Mouse (Mus musculus) left cerebral cortex, adult 11 months (tissue): ENCODE measurements at regions not wholly inside any gene's neighbourhood (a gene's known extent, or its start where the extent isn't known, plus 50 kb on each side); places are given as distances from the start of the nearest gene placed in this dataset.

Experiments
- DNase-seq: peaks from one replicate; pipeline ENCODE4 v3.0.0; 2022; ENCODE audit warnings: low spot score

GRCm38 (mm10) chr3:159689743-159690142 is 90.8 kb downstream of the Rpe65 start:
- no peak for DNase-seq

GRCm38 (mm10) chr3:159724340-159725119 is 114.9 kb upstream of the Wls start:
- peak; percentile 9 for DNase-seq

- DNase-seq = no peak
Measured at GRCm38 (mm10) chr3:159732201-159732600, 107.3 kb upstream of the Wls start.

GRCm38 (mm10) chr3:159733141-159733540 is 106.3 kb upstream of the Wls start:
- DNase-seq = no peak

GRCm38 (mm10) chr3:159734547-159734946 is 104.9 kb upstream of the Wls start:
- DNase-seq = no peak

- DNase-seq = no peak
Measured at GRCm38 (mm10) chr3:159736070-159736469, 103.4 kb upstream of the Wls start.

GRCm38 (mm10) chr3:159740600-159741279 is 98.7 kb upstream of the Wls start:
- no peak for DNase-seq

GRCm38 (mm10) chr3:159741816-159742215 is 97.7 kb upstream of the Wls start:
- no peak for DNase-seq

- DNase-seq = no peak
Measured at GRCm38 (mm10) chr3:159759740-159760139, 79.7 kb upstream of the Wls start.

- no peak for DNase-seq
Measured at GRCm38 (mm10) chr3:159760293-159760692, 79.2 kb upstream of the Wls start.

GRCm38 (mm10) chr3:159760949-159761348 is 78.5 kb upstream of the Wls start:
- DNase-seq = no peak

- DNase-seq = no peak
Measured at GRCm38 (mm10) chr3:159782222-159782844, 57.1 kb upstream of the Wls start.

- DNase-seq = no peak
Measured at GRCm38 (mm10) chr3:159787776-159788175, 51.7 kb upstream of the Wls start.
